Mouse (Mus musculus) liver, adult 2 months (tissue): ENCODE data around the gene Dirc2. TPM values are rescaled to one million over a fixed set of nuclear protein-coding genes. Genes with fewer than 3 reads are reported as not detected.

Experiments
- DNase-seq: peaks from one replicate; pipeline ENCODE4 v3.0.0-alpha.2; 2011; ENCODE audit warnings: low read depth, low spot score; ENCODE audit errors: extremely low read depth
- H3K27ac ChIP-seq: fragments of 200-500 bp; replicated peaks from 2 replicates; pipeline ENCODE4 v1.5.1; 2012; ENCODE audit warnings: low read depth, mild to moderate bottlenecking, control low read depth, inconsistent platforms, low read length; ENCODE audit not compliant: insufficient read depth
- H3K27me3 ChIP-seq: fragments of 200-500 bp; 2 replicates; pipeline ENCODE4 v1.6.1; 2012; ENCODE audit warnings: mild to moderate bottlenecking, moderate library complexity, low read length, inconsistent platforms; ENCODE audit not compliant: control insufficient read depth, insufficient read depth
- H3K36me3 ChIP-seq: fragments of 200-500 bp; 2 replicates; pipeline ENCODE4 v1.6.1; 2012; ENCODE audit warnings: low read length, inconsistent platforms; ENCODE audit not compliant: control insufficient read depth, insufficient read depth
- H3K4me1 ChIP-seq: fragments of 200-500 bp; 2 replicates; pipeline ENCODE4 v1.6.1; 2011; ENCODE audit warnings: low read length; ENCODE audit not compliant: control insufficient read depth, insufficient read depth
- H3K4me3 ChIP-seq: fragments of 200-500 bp; 2 replicates; pipeline ENCODE4 v1.5.1; 2011; ENCODE audit warnings: low read depth, mild to moderate bottlenecking, control low read depth, low read length, moderate library complexity; ENCODE audit not compliant: insufficient read depth
- H3K79me2 ChIP-seq: fragments of 200-500 bp; 2 replicates; pipeline ENCODE4 v1.6.1; 2012; ENCODE audit warnings: inconsistent platforms, mild to moderate bottlenecking, low read length, moderate library complexity; ENCODE audit not compliant: control insufficient read depth, insufficient read depth
- H3K9ac ChIP-seq: fragments of 200-500 bp; 2 replicates; pipeline ENCODE4 v1.6.1; 2012; ENCODE audit warnings: low read depth, mild to moderate bottlenecking, control low read depth, inconsistent platforms, low read length
- CTCF ChIP-seq: fragments of 200-500 bp; IDR thresholded peaks from 2 replicates; pipeline ENCODE4 v1.5.1; 2011; ENCODE audit warnings: low read depth, low read length, control low read depth
- POLR2A ChIP-seq: fragments of 200-500 bp; IDR thresholded peaks from 2 replicates; pipeline ENCODE4 v1.6.1; 2011; ENCODE audit warnings: low read length, control low read depth; ENCODE audit not compliant: insufficient read depth; ENCODE audit errors: extremely low read depth
- WGBS: fragments of 180-500 bp; shearing (Covaris S2); methylation state at CpG from one replicate; pipeline ENCODE4 v1.1.7; 2018; 5-methylcytosine and 5-hydroxymethylcytosine counted together
- polyA plus RNA-seq: library from polyadenylated mRNA; depleted of rRNA; stranded (reverse); fragments of >200 nt; gene quantifications from 2 replicates; pipeline ENCODE4 v1.2.3, GENCODE M21; 2012
- total RNA-seq: library from RNA; depleted of rRNA; stranded (reverse); fragments of >200 nt; gene quantifications from 2 replicates; pipeline ENCODE4 v1.2.3, GENCODE M21; 2014

Dirc2 gene
- total and polyA plus RNA-seq, 2 experiments = 13.8 to 26.1 TPM

- Histone ChIP-seq H3K27me3 (no peaks in the 10 kb centered on the region), H3K36me3 (no peaks in the 10 kb centered on the region), H3K4me3 (no peak overlapping the region), H3K79me2 (peaks cover 43% of the 10 kb centered on the region), H3K9ac (no peak overlapping the region), H3K4me1 (peaks cover 11% of the 10 kb centered on the region), H3K27ac (no peak overlapping the region)
- TF ChIP-seq CTCF (no peak), POLR2A (no peak)
- 78% methylated on average over 11 of the region's 11 CpGs for WGBS
- DNase-seq = no peak
Measured at GRCm38 (mm10) chr16:35763590-35764296, 5.4 kb downstream of the Dirc2 start.

- no peak for TF ChIP-seq POLR2A
- TF ChIP-seq CTCF = no peak
- no peak overlapping the region for H3K27ac ChIP-seq
- no peak overlapping the region for H3K9ac ChIP-seq
- H3K4me1 ChIP-seq = peaks cover 2% of the 10 kb centered on the region
- DNase-seq = no peak
- H3K27me3 ChIP-seq = no peaks in the 10 kb centered on the region
- H3K36me3 ChIP-seq = no peaks in the 10 kb centered on the region
- 88% methylated on average over 5 of the region's 5 CpGs for WGBS
- no peak overlapping the region for H3K4me3 ChIP-seq
- H3K79me2 ChIP-seq = peaks cover 36% of the 10 kb centered on the region
Measured at GRCm38 (mm10) chr16:35759401-35759800, 9.8 kb downstream of the Dirc2 start.

GRCm38 (mm10) chr16:35756697-35757096 lies 12.5 kb downstream of the Dirc2 start:
- Histone ChIP-seq H3K27ac (no peak overlapping the region), H3K79me2 (peaks cover 29% of the 10 kb centered on the region), H3K4me1 (peaks cover 2% of the 10 kb centered on the region), H3K4me3 (no peak overlapping the region), H3K36me3 (no peaks in the 10 kb centered on the region), H3K27me3 (no peaks in the 10 kb centered on the region), H3K9ac (no peak overlapping the region)
- no peak for DNase-seq
- TF ChIP-seq CTCF = no peak
- TF ChIP-seq POLR2A = no peak
- WGBS = 79% methylated on average over 9 of the region's 9 CpGs

- Histone ChIP-seq H3K4me1 (peaks cover 2% of the 10 kb centered on the region), H3K9ac (no peak overlapping the region), H3K27ac (no peak overlapping the region), H3K4me3 (no peak overlapping the region), H3K79me2 (peaks cover 32% of the 10 kb centered on the region), H3K36me3 (no peaks in the 10 kb centered on the region), H3K27me3 (no peaks in the 10 kb centered on the region)
- peak; percentile 55 for DNase-seq
- WGBS = 41% methylated on average over 6 of the region's 6 CpGs
- TF ChIP-seq CTCF = no peak
- no peak for TF ChIP-seq POLR2A
Measured at GRCm38 (mm10) chr16:35755502-35756334, 13.4 kb downstream of the Dirc2 start.

GRCm38 (mm10) chr16:35753926-35754325 lies 15.2 kb downstream of the Dirc2 start:
- DNase-seq = no peak
- peaks cover 25% of the 10 kb centered on the region for H3K79me2 ChIP-seq
- H3K36me3 ChIP-seq = peaks cover 3% of the 10 kb centered on the region
- peaks cover 2% of the 10 kb centered on the region for H3K4me1 ChIP-seq
- H3K27ac ChIP-seq = no peak overlapping the region
- TF ChIP-seq CTCF = no peak
- no peak for TF ChIP-seq POLR2A
- no peaks in the 10 kb centered on the region for H3K27me3 ChIP-seq
- no peak overlapping the region for H3K4me3 ChIP-seq
- H3K9ac ChIP-seq = no peak overlapping the region
- 92% methylated on average over 5 of the region's 5 CpGs for WGBS

- Histone ChIP-seq H3K79me2 (peaks cover 15% of the 10 kb centered on the region; the same call in 1 of the 2 replicates), H3K4me3 (no peak overlapping the region), H3K36me3 (peaks cover 6% of the 10 kb centered on the region), H3K27ac (no peak overlapping the region), H3K4me1 (peaks cover 2% of the 10 kb centered on the region; the same call in 1 of the 2 replicates), H3K27me3 (no peaks in the 10 kb centered on the region), H3K9ac (no peak overlapping the region)
- 98% methylated on average over 4 of the region's 4 CpGs for WGBS
- TF ChIP-seq CTCF (no peak), POLR2A (no peak)
- DNase-seq = no peak
Measured at GRCm38 (mm10) chr16:35751841-35752240, 17.3 kb downstream of the Dirc2 start.
